Mouse (Mus musculus) neutrophil, adult 5-6 weeks (primary cell): ENCODE data around the gene Olfr328. TPM values are rescaled to one million over a fixed set of nuclear protein-coding genes. Genes with fewer than 3 reads are reported as not detected.

Experiments used
- total RNA-seq: library from RNA; stranded (forward); fragments of 200-1000 nt; gene quantifications from 2 replicates; pipeline ENCODE4 v1.2.3, GENCODE M21; 2017

The Olfr328 gene
- total RNA-seq, 1 experiment from 2014 or later = not detected

Other genes starting within 250 kb of the Olfr328 start
- 18.3 and 21.7 TPM in 2 replicates for gene Zfp692, start 248.6 kb downstream of the Olfr328 start, total RNA-seq
- 27.3 and 36.1 TPM in 2 replicates for gene Zfp672, start 225.3 kb downstream of the Olfr328 start, total RNA-seq
- 20.5 and 34.0 TPM in 2 replicates for gene Sh3bp5l, start 224.9 kb downstream of the Olfr328 start, total RNA-seq
- gene Lypd8, start 176.6 kb downstream of the Olfr328 start, total RNA-seq = not detected in 2 replicates
- gene 1810065E05Rik, start 134.5 kb downstream of the Olfr328 start, total RNA-seq = not detected in 2 replicates
- not detected in 2 replicates for gene Gm12253, start 123.1 kb downstream of the Olfr328 start, total RNA-seq
- not detected in 2 replicates for gene Lypd9, start 102.7 kb downstream of the Olfr328 start, total RNA-seq
- not detected in 2 replicates for gene Olfr30, start 93.4 kb downstream of the Olfr328 start, total RNA-seq
- gene Olfr332, start 63.1 kb downstream of the Olfr328 start, total RNA-seq = not detected in 2 replicates
- not detected in 2 replicates for gene Olfr331, start 53.1 kb downstream of the Olfr328 start, total RNA-seq
- not detected in 2 replicates for gene Olfr330, start 20.8 kb downstream of the Olfr328 start, total RNA-seq
- not detected in 2 replicates for gene Olfr329-ps, start 9.2 kb downstream of the Olfr328 start, total RNA-seq
- gene Olfr224, start 14.9 kb upstream of the Olfr328 start, total RNA-seq = not detected in 2 replicates
- gene Olfr325, start 22.1 kb upstream of the Olfr328 start, total RNA-seq = not detected in 2 replicates
- not detected in 2 replicates for gene Olfr324, start 39.5 kb upstream of the Olfr328 start, total RNA-seq
- gene 2210407C18Rik, start 60.4 kb upstream of the Olfr328 start, total RNA-seq = not detected in 2 replicates
- not detected in 2 replicates for gene Olfr323, start 74.9 kb upstream of the Olfr328 start, total RNA-seq
- 0.35 and 0.49 TPM in 2 replicates for gene Trim58, start 84.8 kb upstream of the Olfr328 start, total RNA-seq
- gene Olfr322, start 103.1 kb upstream of the Olfr328 start, total RNA-seq = not detected in 2 replicates
- not detected in 2 replicates for gene Olfr320, start 125.5 kb upstream of the Olfr328 start, total RNA-seq
- not detected in 2 replicates for gene Olfr319, start 143.5 kb upstream of the Olfr328 start, total RNA-seq
- gene Olfr318, start 168.4 kb upstream of the Olfr328 start, total RNA-seq = 0.23 TPM in 1 of 2 replicates, not detected in the other
- gene Olfr317, start 183.6 kb upstream of the Olfr328 start, total RNA-seq = not detected in 2 replicates
- gene Olfr316, start 197.1 kb upstream of the Olfr328 start, total RNA-seq = not detected in 2 replicates
- not detected in 2 replicates for gene Olfr315, start 217.6 kb upstream of the Olfr328 start, total RNA-seq
- not detected in 2 replicates for gene Olfr314, start 227.3 kb upstream of the Olfr328 start, total RNA-seq
- gene Fam183b, start 246.3 kb upstream of the Olfr328 start, total RNA-seq = not detected in 2 replicates